Mouse (Mus musculus): ENCODE measurements around the gene Pdzk1ip1. TPM values are rescaled to one million over a fixed set of nuclear protein-coding genes. Genes with fewer than 3 reads are reported as not detected.
A peak's percentile ranks its signal among the peaks of the same experiment; 100 is the strongest.

Pdzk1ip1 gene
- total RNA-seq, 1 experiment = 1.1 TPM

GRCm38 (mm10) chr4:115056371-115056920 lies 32.1 kb upstream of the Pdzk1ip1 start, which contains the start of gene Tal1:
Gene Tal1, plus strand, starts transcription at chr4:115056426.
- Histone ChIP-seq H3K9ac (ENCODE audit: insufficient read depth, low read depth, low read length, poor library complexity, severe bottlenecking) (peak within 1 kb of the TSS; percentile 39; the same call in 1 of the 2 replicates), H3K4me1 (ENCODE audit: control insufficient read depth in 2 of 2, insufficient read depth in 2 of 2, low read length in 2 of 2, poor library complexity in 1 of 2) (peaks cover 0 to 12% of the 10 kb centered on the region in 2 experiments; a peak in 2 of 4 replicates), H3K27ac (ENCODE audit: insufficient read depth, low read depth, low read length, poor library complexity, severe bottlenecking) (no peak within 1 kb of the TSS), H3K36me3 (ENCODE audit: control insufficient read depth, insufficient read depth, low read length, poor library complexity, severe bottlenecking) (no peaks in the 10 kb centered on the region), H3K9me3 (ENCODE audit: control insufficient read depth, insufficient read depth, low read depth, low read length) (no peaks in the 10 kb centered on the region), H3K4me3 (ENCODE audit: insufficient read depth in 1 of 2, low read depth in 1 of 2, low read length in 2 of 2, poor library complexity in 1 of 2, severe bottlenecking in 1 of 2) (peak within 1 kb of the TSS; percentile 57 to 59)
- DNase-seq (ENCODE audit: low read depth, low spot score) = no peak
- TF ChIP-seq HCFC1 (IDR thresholded peaks at IDR 0.05; ENCODE audit: borderline replicate concordance, insufficient read depth, low read length) (no peak), CHD2 (IDR thresholded peaks at IDR 0.05; ENCODE audit: low read depth, low read length) (no peak), MAFK (IDR thresholded peaks at IDR 0.05; ENCODE audit: insufficient read depth, low read depth, low read length) (no peak), ZNF384 (IDR thresholded peaks at IDR 0.05; ENCODE audit: low read depth, low read length) (no peak), ZC3H11A (IDR thresholded peaks at IDR 0.05; ENCODE audit: borderline replicate concordance, low read depth, low read length) (no peak)
- in situ Hi-C loops (cut with MboI; ENCODE audit: low sequenced_read_pairs in 2 of 2, unreplicated experiment in 2 of 2) = loop anchor here (5.0 to 25.0 kb wide), 3 partner anchors 144 to 881 kb away; partner anchors contain the start of genes Dmbx1 (in 2 of the 2) and Foxd2 (in 1 of the 2)

- Histone ChIP-seq H3K36me3 (ENCODE audit: control insufficient read depth, insufficient read depth, low read length, poor library complexity, severe bottlenecking) (no peaks in the 10 kb centered on the region), H3K4me3 (ENCODE audit: insufficient read depth in 1 of 2, low read depth in 1 of 2, low read length in 2 of 2, poor library complexity in 1 of 2, severe bottlenecking in 1 of 2) (peak overlapping the region; percentile 57 to 59), H3K9me3 (ENCODE audit: control insufficient read depth, insufficient read depth, low read depth, low read length) (no peaks in the 10 kb centered on the region), H3K4me1 (ENCODE audit: control insufficient read depth in 2 of 2, insufficient read depth in 2 of 2, low read length in 2 of 2, poor library complexity in 1 of 2) (peaks cover 0 to 12% of the 10 kb centered on the region in 2 experiments; a peak in 2 of 4 replicates), H3K27ac (ENCODE audit: insufficient read depth, low read depth, low read length, poor library complexity, severe bottlenecking) (no peak overlapping the region), H3K9ac (ENCODE audit: insufficient read depth, low read depth, low read length, poor library complexity, severe bottlenecking) (peak overlapping the region; percentile 39; the same call in 1 of the 2 replicates)
- in situ Hi-C loops (cut with MboI; ENCODE audit: low sequenced_read_pairs in 2 of 2, unreplicated experiment in 2 of 2) = loop anchor here (5.0 to 25.0 kb wide), 3 partner anchors 145 to 880 kb away; partner anchors contain the start of genes Dmbx1 (in 2 of the 2) and Foxd2 (in 1 of the 2)
- no peak for DNase-seq (ENCODE audit: low read depth, low spot score)
- TF ChIP-seq ZNF384 (IDR thresholded peaks at IDR 0.05; ENCODE audit: low read depth, low read length) (no peak), CHD2 (IDR thresholded peaks at IDR 0.05; ENCODE audit: low read depth, low read length) (no peak), MAFK (IDR thresholded peaks at IDR 0.05; ENCODE audit: insufficient read depth, low read depth, low read length) (no peak), HCFC1 (IDR thresholded peaks at IDR 0.05; ENCODE audit: borderline replicate concordance, insufficient read depth, low read length) (no peak), ZC3H11A (IDR thresholded peaks at IDR 0.05; ENCODE audit: borderline replicate concordance, low read depth, low read length) (no peak)
Observed at GRCm38 (mm10) chr4:115056921-115057673, 31.4 kb upstream of the Pdzk1ip1 start.

- no peaks in the 10 kb centered on the region for H3K9me3 ChIP-seq (ENCODE audit: control insufficient read depth, insufficient read depth, low read depth, low read length)
- H3K36me3 ChIP-seq (ENCODE audit: control insufficient read depth, insufficient read depth, low read length, poor library complexity, severe bottlenecking) = no peaks in the 10 kb centered on the region
- peaks cover 0 to 12% of the 10 kb centered on the region in 2 experiments; a peak in 2 of 4 replicates for H3K4me1 ChIP-seq (ENCODE audit: control insufficient read depth in 2 of 2, insufficient read depth in 2 of 2, low read length in 2 of 2, poor library complexity in 1 of 2)
- TF ChIP-seq MAFK (IDR thresholded peaks at IDR 0.05; ENCODE audit: insufficient read depth, low read depth, low read length) (no peak), ZC3H11A (IDR thresholded peaks at IDR 0.05; ENCODE audit: borderline replicate concordance, low read depth, low read length) (no peak), HCFC1 (IDR thresholded peaks at IDR 0.05; ENCODE audit: borderline replicate concordance, insufficient read depth, low read length) (no peak), CHD2 (IDR thresholded peaks at IDR 0.05; ENCODE audit: low read depth, low read length) (no peak), ZNF384 (IDR thresholded peaks at IDR 0.05; ENCODE audit: low read depth, low read length) (no peak)
- in situ Hi-C loops (cut with MboI; ENCODE audit: low sequenced_read_pairs in 2 of 2, unreplicated experiment in 2 of 2) = loop anchor here (5.0 to 25.0 kb wide), 3 partner anchors 145 to 880 kb away; partner anchors contain the start of genes Dmbx1 (in 2 of the 2) and Foxd2 (in 1 of the 2)
- H3K9ac ChIP-seq (ENCODE audit: insufficient read depth, low read depth, low read length, poor library complexity, severe bottlenecking) = no peak overlapping the region
- peak overlapping the region in 1 of 2 experiments; percentile 59; a peak in 1 of 4 replicates for H3K4me3 ChIP-seq (ENCODE audit: insufficient read depth in 1 of 2, low read depth in 1 of 2, low read length in 2 of 2, poor library complexity in 1 of 2, severe bottlenecking in 1 of 2)
- H3K27ac ChIP-seq (ENCODE audit: insufficient read depth, low read depth, low read length, poor library complexity, severe bottlenecking) = no peak overlapping the region
- DNase-seq (ENCODE audit: low read depth, low spot score) = no peak
Observed at GRCm38 (mm10) chr4:115057674-115058316, 30.7 kb upstream of the Pdzk1ip1 start.

- H3K4me1 ChIP-seq (ENCODE audit: control insufficient read depth in 2 of 2, insufficient read depth in 2 of 2, low read length in 2 of 2, poor library complexity in 1 of 2) = peaks cover 0 to 12% of the 10 kb centered on the region in 2 experiments; a peak in 2 of 4 replicates
- no peak overlapping the region for H3K27ac ChIP-seq (ENCODE audit: insufficient read depth, low read depth, low read length, poor library complexity, severe bottlenecking)
- H3K4me3 ChIP-seq (ENCODE audit: insufficient read depth in 1 of 2, low read depth in 1 of 2, low read length in 2 of 2, poor library complexity in 1 of 2, severe bottlenecking in 1 of 2) = no peak overlapping the region
- no peak for DNase-seq (ENCODE audit: low read depth, low spot score)
- no peaks in the 10 kb centered on the region for H3K36me3 ChIP-seq (ENCODE audit: control insufficient read depth, insufficient read depth, low read length, poor library complexity, severe bottlenecking)
- no peaks in the 10 kb centered on the region for H3K9me3 ChIP-seq (ENCODE audit: control insufficient read depth, insufficient read depth, low read depth, low read length)
- no peak overlapping the region for H3K9ac ChIP-seq (ENCODE audit: insufficient read depth, low read depth, low read length, poor library complexity, severe bottlenecking)
- in situ Hi-C loops (cut with MboI; ENCODE audit: low sequenced_read_pairs in 2 of 2, unreplicated experiment in 2 of 2) = loop anchor here (5.0 to 25.0 kb wide), 3 partner anchors 146 to 879 kb away; partner anchors contain the start of genes Dmbx1 (in 2 of the 2) and Foxd2 (in 1 of the 2)
- no peak for TF ChIP-seq HCFC1 (IDR thresholded peaks at IDR 0.05; ENCODE audit: borderline replicate concordance, insufficient read depth, low read length)
- no peak for TF ChIP-seq ZC3H11A (IDR thresholded peaks at IDR 0.05; ENCODE audit: borderline replicate concordance, low read depth, low read length)
- TF ChIP-seq MAFK (IDR thresholded peaks at IDR 0.05; ENCODE audit: insufficient read depth, low read depth, low read length) = no peak
- TF ChIP-seq ZNF384 (IDR thresholded peaks at IDR 0.05; ENCODE audit: low read depth, low read length) = no peak
- TF ChIP-seq CHD2 (IDR thresholded peaks at IDR 0.05; ENCODE audit: low read depth, low read length) = no peak
Observed at GRCm38 (mm10) chr4:115058317-115058761, 30.2 kb upstream of the Pdzk1ip1 start.

Measured in ES-E14 (cell line).